Mouse (Mus musculus) neural tube, embryonic 13.5 days (tissue): Measurements from ENCODE around the gene Ints11. TPM values are rescaled to one million over a fixed set of nuclear protein-coding genes. Genes with fewer than 3 reads are reported as not detected.

Experiments
- ATAC-seq: fragments of 200-750 bp; cut with Nextera tagmentation; 2 replicates; pipeline ENCODE4 v1.8.0; 2017; ENCODE audit warnings: low read depth, mild to moderate bottlenecking, moderate TSS enrichment, moderate library complexity
- H3K27ac ChIP-seq: fragments of 300-500 bp; sonication (generic); replicated peaks from 2 replicates; pipeline ENCODE4 v1.5.1; 2015; ENCODE audit warnings: moderate library complexity, mild to moderate bottlenecking, inconsistent platforms
- H3K27me3 ChIP-seq: fragments of 300-500 bp; sonication (generic); 2 replicates; pipeline ENCODE4 v1.6.1; 2015; ENCODE audit warnings: mild to moderate bottlenecking, inconsistent platforms
- H3K36me3 ChIP-seq: fragments of 300-500 bp; sonication (generic); 2 replicates; pipeline ENCODE4 v1.6.1; 2015; ENCODE audit warnings: mild to moderate bottlenecking, inconsistent platforms
- H3K4me1 ChIP-seq: fragments of 300-500 bp; sonication (generic); replicated peaks from 2 replicates; pipeline ENCODE4 v1.6.1; 2015; ENCODE audit warnings: inconsistent platforms
- H3K4me2 ChIP-seq: fragments of 300-500 bp; sonication (generic); 2 replicates; pipeline ENCODE4 v1.6.1; 2015; ENCODE audit warnings: inconsistent platforms, mild to moderate bottlenecking, moderate library complexity
- H3K4me3 ChIP-seq: fragments of 300-500 bp; sonication (generic); 2 replicates; pipeline ENCODE4 v1.5.1; 2015; ENCODE audit warnings: mild to moderate bottlenecking, inconsistent platforms
- H3K9ac ChIP-seq: fragments of 300-500 bp; sonication (generic); 2 replicates; pipeline ENCODE4 v1.6.1; 2015; ENCODE audit warnings: moderate library complexity, mild to moderate bottlenecking, inconsistent platforms
- H3K9me3 ChIP-seq: fragments of 300-500 bp; sonication (generic); 2 replicates; pipeline ENCODE4 v1.6.1; 2016; ENCODE audit warnings: inconsistent platforms
- WGBS: fragments of 180-500 bp; shearing (Covaris S2); methylation state at CpG from one replicate; pipeline ENCODE4 v1.1.7; 2015; 5-methylcytosine and 5-hydroxymethylcytosine counted together
- polyA plus RNA-seq: library from polyadenylated mRNA; unstranded; fragments of >200 nt; fragmentation: Nextera tagmentation; extraction: Ambion mirVana; gene quantifications from 2 replicates; pipeline ENCODE4 v1.2.1, GENCODE M21; 2015

Gene Ints11
- polyA plus RNA-seq, 1 experiment from 2014 or later, result 69.8 TPM

DNA sequence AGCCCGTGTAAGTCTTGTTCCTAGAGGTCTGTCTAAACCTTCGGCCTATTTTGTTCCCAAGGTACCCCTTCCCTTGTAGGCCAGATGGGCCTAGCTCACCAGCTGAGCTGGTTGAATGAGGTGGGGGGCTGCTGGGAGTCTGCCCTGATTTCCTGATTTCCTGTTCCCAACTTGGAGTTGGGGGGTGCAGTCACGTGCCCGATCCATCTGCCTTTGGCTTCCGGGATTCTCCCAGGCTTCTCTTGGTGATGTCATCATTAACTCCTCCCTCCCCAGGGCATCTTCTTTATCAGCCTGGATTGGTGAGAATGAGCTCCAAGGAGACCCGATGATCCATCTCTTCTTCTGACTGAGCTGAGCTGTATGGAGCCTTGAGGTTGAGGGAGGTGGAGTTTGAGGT is 25.9 kb downstream of the Ints11 start:
- peak overlapping the region; percentile 99 for H3K4me2 ChIP-seq
- 40% methylated on average over 6 of the region's 6 CpGs for WGBS
- no peaks in the 10 kb centered on the region for H3K27me3 ChIP-seq
- no peaks in the 10 kb centered on the region for H3K9me3 ChIP-seq
- H3K9ac ChIP-seq, result peak overlapping the region; percentile 94
- peaks cover 44% of the 10 kb centered on the region for H3K4me1 ChIP-seq
- peak overlapping the region; percentile 65 for H3K27ac ChIP-seq
- peak overlapping the region; percentile 88 for H3K4me3 ChIP-seq
- peaks cover 38% of the 10 kb centered on the region for H3K36me3 ChIP-seq
- no peak for ATAC-seq

DNA sequence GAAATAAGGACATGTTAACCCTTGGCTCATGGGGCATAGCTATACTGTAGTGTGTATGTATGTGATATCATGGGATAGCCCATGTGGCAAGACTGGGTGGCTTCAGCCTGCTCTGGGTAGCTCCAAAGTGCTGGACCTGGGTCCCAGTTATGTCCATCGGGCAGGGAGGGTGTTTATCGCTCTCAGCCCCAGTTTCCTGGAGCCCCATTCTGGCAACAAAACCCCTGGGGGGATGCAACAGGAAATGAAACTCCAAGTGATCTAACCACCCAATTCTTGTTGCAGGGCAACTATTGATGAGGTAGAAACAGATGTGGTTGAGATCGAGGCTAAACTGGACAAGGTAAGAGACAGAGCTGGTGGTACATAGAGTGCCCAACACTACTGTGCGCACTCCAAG is 26.5 kb downstream of the Ints11 start:
- H3K9ac ChIP-seq, result no peak overlapping the region
- peak overlapping the region; percentile 99 for H3K4me2 ChIP-seq
- H3K9me3 ChIP-seq, result no peaks in the 10 kb centered on the region
- ATAC-seq, result no peak
- H3K4me1 ChIP-seq, result peaks cover 38% of the 10 kb centered on the region
- H3K36me3 ChIP-seq, result peaks cover 44% of the 10 kb centered on the region
- no peaks in the 10 kb centered on the region for H3K27me3 ChIP-seq
- H3K27ac ChIP-seq, result no peak overlapping the region
- 91% methylated on average over 4 of the region's 4 CpGs for WGBS
- H3K4me3 ChIP-seq, result 0 out of 2 replicates have a peak overlapping the region, but pooled peaks have one; percentile 88

DNA sequence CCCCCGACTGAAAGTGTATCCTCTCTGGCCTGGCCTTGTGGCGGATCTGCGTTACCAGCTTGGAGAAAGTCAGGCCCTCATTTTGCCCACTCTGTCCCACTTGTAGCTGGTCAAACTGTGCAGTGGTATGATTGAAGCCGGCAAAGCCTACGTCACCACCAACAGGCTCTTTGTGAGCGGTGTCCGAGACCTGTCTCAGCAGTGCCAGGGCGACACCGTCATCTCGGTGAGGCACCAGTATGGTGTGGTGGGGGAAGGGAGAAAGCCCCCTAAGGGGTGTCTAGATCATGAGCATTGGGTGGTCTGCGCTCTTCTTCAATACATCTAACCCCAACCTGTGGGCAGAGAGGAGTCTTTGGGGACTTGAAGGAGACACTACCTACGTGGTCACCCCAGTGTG is 27.1 kb downstream of the Ints11 start:
- H3K27ac ChIP-seq, result no peak overlapping the region
- H3K9me3 ChIP-seq, result no peaks in the 10 kb centered on the region
- H3K4me3 ChIP-seq, result no peak overlapping the region
- no peak for ATAC-seq
- peaks cover 35% of the 10 kb centered on the region for H3K4me1 ChIP-seq
- H3K36me3 ChIP-seq, result peaks cover 50% of the 10 kb centered on the region
- no peak overlapping the region for H3K4me2 ChIP-seq
- no peak overlapping the region for H3K9ac ChIP-seq
- 96% methylated on average over 12 of the region's 12 CpGs for WGBS
- no peaks in the 10 kb centered on the region for H3K27me3 ChIP-seq

DNA sequence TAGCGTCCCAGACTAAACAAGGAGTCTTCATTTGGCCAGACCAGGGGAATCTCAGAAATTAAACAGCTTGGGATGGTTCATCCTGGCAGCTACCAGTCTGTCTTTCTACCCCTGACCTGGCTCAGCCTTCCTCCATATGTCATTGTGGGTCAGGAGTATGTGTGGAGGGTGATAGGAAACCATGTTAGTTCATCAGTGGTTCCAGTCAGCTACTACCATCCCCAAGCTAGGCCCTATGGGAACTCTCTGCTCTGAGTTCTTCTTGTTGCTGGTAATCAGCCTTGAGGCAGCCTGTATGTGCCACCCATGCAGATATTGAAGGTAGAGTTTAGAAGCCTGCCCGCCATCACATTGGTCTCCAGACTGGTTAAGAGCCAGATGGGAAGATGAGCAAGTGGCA is 29.0 kb downstream of the Ints11 start:
- Histone ChIP-seq H3K27me3 (no peaks in the 10 kb centered on the region), H3K27ac (no peak overlapping the region), H3K4me3 (no peak overlapping the region), H3K9ac (no peak overlapping the region), H3K4me2 (no peak overlapping the region), H3K9me3 (no peaks in the 10 kb centered on the region), H3K4me1 (peaks cover 27% of the 10 kb centered on the region), H3K36me3 (peaks cover 69% of the 10 kb centered on the region)
- no peak for ATAC-seq
- WGBS, result 98% methylated on average over 2 of the region's 2 CpGs

DNA sequence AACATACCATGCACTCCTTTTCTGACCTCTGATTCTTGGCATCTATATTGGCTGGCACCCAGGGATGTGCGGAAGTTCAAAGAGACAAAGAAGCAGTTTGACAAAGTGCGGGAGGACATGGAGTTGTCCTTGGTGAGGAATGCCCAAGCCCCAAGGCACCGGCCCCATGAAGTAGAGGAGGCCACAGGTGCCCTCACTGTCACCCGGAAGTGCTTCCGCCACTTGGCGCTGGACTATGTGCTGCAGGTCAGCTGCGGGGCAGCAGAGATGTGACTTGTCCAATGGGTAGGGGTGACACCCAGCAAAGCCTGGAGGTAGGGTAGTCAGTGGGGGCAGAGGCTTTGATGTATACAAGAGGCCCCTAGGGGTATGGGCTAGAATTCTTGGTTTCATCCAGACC is 30.0 kb downstream of the Ints11 start:
- H3K4me1 ChIP-seq, result peaks cover 17% of the 10 kb centered on the region
- no peak overlapping the region for H3K9ac ChIP-seq
- WGBS, result 94% methylated on average over 7 of the region's 7 CpGs
- H3K9me3 ChIP-seq, result no peaks in the 10 kb centered on the region
- H3K27me3 ChIP-seq, result no peaks in the 10 kb centered on the region
- ATAC-seq, result no peak
- no peak overlapping the region for H3K4me3 ChIP-seq
- peaks cover 79% of the 10 kb centered on the region for H3K36me3 ChIP-seq
- no peak overlapping the region for H3K27ac ChIP-seq
- no peak overlapping the region for H3K4me2 ChIP-seq

DNA sequence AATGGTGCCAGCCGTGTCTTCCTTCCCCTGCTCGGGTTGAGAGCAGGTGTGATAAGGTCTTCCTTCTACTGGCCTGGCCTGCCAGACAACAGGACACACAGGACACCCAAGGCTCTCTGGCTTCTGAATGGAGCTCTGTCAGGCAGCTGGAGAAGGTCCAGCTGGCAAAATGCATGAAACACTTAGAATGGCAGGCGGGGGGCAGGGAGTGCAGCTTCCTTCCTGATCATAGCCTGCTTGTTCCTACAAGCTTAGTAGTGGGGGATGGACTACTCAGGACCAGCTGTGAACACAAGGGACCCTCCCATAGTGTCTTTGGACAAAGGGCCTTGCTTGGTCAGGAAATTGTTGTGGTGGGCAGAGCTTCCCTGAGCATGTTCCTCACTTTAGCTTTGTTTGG is 31.9 kb downstream of the Ints11 start:
- 85% methylated on average over 3 of the region's 3 CpGs for WGBS
- Histone ChIP-seq H3K27ac (no peak overlapping the region), H3K9ac (no peak overlapping the region), H3K36me3 (peaks cover 93% of the 10 kb centered on the region), H3K9me3 (no peaks in the 10 kb centered on the region), H3K4me1 (no peaks in the 10 kb centered on the region), H3K27me3 (no peaks in the 10 kb centered on the region), H3K4me2 (no peak overlapping the region), H3K4me3 (no peak overlapping the region)
- no peak for ATAC-seq

DNA sequence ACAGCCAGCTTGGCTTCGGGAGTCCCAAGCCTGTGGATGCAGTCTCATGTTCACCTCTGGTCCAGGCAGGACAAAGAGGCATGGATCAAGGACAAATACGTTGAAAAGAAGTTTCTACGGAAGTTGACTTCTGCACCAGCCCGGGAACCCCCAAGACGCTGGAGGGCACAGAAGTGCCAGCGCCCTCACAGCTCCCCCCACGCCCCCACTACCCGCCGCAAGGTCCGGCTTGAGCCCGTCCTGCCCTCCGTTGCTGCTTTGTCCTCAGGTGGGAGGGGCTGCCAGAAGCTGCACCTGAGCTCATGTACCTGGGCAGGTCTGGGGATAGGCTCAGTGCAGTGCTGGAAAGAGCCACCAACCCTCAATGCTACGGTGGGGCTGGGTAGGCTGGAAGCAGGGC is 33.9 kb downstream of the Ints11 start:
- no peak overlapping the region for H3K4me3 ChIP-seq
- H3K4me1 ChIP-seq, result no peaks in the 10 kb centered on the region
- peaks cover 97% of the 10 kb centered on the region for H3K36me3 ChIP-seq
- no peak overlapping the region for H3K27ac ChIP-seq
- no peaks in the 10 kb centered on the region for H3K9me3 ChIP-seq
- WGBS, result 95% methylated on average over 13 of the region's 13 CpGs
- H3K9ac ChIP-seq, result no peak overlapping the region
- H3K27me3 ChIP-seq, result no peaks in the 10 kb centered on the region
- no peak overlapping the region for H3K4me2 ChIP-seq
- no peak for ATAC-seq

DNA sequence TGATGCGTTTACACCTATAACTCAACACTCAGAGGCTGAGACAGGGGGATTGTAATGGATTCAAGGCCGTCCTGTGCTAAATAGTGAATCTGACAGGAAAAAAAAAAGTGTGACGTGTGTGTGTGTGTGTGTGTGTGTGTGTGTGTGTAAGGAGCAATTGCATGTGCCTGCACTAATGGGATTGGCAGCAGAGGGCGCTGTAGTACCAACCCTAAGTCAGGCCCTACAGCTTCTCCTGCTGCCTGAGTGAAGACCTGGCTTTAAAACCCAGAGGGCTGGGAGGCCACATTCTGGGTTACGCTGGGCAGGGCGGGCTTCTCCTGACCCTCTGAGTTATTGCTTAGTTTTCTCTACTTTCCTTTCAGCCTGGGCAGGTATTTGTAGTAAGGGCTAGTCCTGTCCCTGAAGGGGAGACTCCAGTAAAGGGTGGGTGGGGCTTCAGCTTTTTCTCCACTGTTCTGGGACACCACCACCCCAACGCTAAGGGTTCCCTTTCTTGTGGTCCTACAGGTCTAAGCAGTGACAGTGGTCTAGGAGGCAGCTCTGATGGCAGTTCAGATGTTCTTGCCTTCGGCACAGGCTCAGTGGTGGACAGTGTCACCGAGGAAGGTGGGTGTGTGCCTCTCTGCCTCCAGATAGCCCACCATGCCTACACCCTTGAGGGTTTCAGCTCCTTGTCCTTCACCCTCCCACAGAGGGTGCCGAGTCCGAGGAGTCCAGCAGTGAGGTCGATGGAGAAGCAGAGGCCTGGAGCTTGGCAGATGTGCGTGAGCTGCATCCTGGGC is 35.2 kb downstream of the Ints11 start:
- WGBS, result 91% methylated on average over 13 of the region's 13 CpGs
- H3K4me3 ChIP-seq, result no peak overlapping the region
- no peak for ATAC-seq
- H3K4me2 ChIP-seq, result no peak overlapping the region
- H3K4me1 ChIP-seq, result no peaks in the 10 kb centered on the region
- H3K9me3 ChIP-seq, result no peaks in the 10 kb centered on the region
- peaks cover 84% of the 10 kb centered on the region for H3K36me3 ChIP-seq
- no peak overlapping the region for H3K27ac ChIP-seq
- no peak overlapping the region for H3K9ac ChIP-seq
- H3K27me3 ChIP-seq, result no peaks in the 10 kb centered on the region

DNA sequence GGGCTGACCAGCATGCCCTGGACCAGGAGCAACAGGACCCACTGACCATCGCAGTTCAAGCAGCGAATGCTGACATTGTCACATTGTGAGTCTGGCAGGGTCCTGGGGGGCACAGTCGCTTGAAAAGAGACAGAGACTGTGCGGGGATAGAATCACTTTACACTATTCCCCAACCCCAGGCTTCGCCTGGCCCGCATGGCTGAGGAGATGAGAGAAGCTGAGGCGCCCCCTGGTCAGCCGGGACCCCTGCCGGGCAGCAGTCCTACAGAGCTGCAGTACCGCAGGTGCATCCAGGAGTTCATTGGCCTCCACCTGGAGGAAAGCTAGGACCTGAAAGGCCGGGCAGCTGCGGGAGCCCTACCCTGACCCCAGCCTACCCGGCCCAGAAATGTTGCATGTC is 36.3 kb downstream of the Ints11 start:
- H3K27me3 ChIP-seq, result no peaks in the 10 kb centered on the region
- no peak for ATAC-seq
- H3K9ac ChIP-seq, result no peak overlapping the region
- no peaks in the 10 kb centered on the region for H3K9me3 ChIP-seq
- H3K4me2 ChIP-seq, result no peak overlapping the region
- 85% methylated on average over 13 of the region's 13 CpGs for WGBS
- H3K27ac ChIP-seq, result no peak overlapping the region
- H3K4me1 ChIP-seq, result no peaks in the 10 kb centered on the region
- H3K36me3 ChIP-seq, result peaks cover 73% of the 10 kb centered on the region
- H3K4me3 ChIP-seq, result no peak overlapping the region

DNA sequence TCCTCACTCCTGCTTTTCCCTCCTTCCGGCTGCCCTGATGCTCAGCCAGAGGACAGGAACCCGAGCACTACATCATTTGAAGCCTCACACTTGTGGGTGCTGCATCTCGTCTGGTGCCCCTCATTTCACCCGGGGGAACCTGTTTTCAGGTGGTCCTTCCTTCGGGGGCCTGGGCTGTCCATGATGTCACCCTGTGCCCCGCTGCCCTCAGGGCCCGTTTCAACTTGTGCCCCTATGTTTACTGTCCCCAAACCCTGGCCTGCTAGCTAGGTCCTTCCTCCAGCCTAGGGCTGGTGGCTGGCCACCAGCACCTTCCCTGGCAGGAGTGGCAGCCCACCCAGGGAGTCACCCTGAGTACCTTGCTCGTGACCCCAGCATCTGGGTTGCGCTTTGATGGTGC is 36.8 kb downstream of the Ints11 start:
- H3K36me3 ChIP-seq, result peaks cover 68% of the 10 kb centered on the region
- no peaks in the 10 kb centered on the region for H3K27me3 ChIP-seq
- no peak overlapping the region for H3K4me2 ChIP-seq
- 86% methylated on average over 9 of the region's 9 CpGs for WGBS
- no peak overlapping the region for H3K27ac ChIP-seq
- no peaks in the 10 kb centered on the region for H3K9me3 ChIP-seq
- H3K4me3 ChIP-seq, result no peak overlapping the region
- ATAC-seq, result no peak
- no peak overlapping the region for H3K9ac ChIP-seq
- no peaks in the 10 kb centered on the region for H3K4me1 ChIP-seq

DNA sequence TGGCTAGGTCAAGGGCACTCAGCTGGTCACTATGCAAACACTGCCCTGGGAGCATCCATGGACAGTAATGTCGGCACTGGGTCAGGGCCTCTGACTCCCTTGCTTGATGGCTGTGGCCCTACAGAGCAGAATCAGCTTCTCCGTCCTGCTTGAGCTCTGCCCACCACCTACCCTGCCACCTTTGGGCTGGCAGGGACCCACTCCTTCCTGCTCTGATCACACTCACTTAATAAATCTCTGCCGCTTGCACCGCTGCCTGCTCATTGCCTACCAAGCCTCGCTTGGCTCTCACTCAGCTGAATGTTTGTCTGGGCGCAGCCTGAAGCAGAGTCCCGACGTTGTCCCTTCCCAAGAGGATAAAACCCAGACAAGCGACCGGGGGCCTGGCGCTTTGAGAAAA is 37.7 kb downstream of the Ints11 start:
- no peak overlapping the region for H3K9ac ChIP-seq
- H3K4me1 ChIP-seq, result no peaks in the 10 kb centered on the region
- no peak overlapping the region for H3K4me2 ChIP-seq
- H3K36me3 ChIP-seq, result peaks cover 59% of the 10 kb centered on the region
- H3K9me3 ChIP-seq, result no peaks in the 10 kb centered on the region
- ATAC-seq, result no peak
- H3K27ac ChIP-seq, result no peak overlapping the region
- H3K4me3 ChIP-seq, result no peak overlapping the region
- no peaks in the 10 kb centered on the region for H3K27me3 ChIP-seq
- 82% methylated on average over 11 of the region's 11 CpGs for WGBS

DNA sequence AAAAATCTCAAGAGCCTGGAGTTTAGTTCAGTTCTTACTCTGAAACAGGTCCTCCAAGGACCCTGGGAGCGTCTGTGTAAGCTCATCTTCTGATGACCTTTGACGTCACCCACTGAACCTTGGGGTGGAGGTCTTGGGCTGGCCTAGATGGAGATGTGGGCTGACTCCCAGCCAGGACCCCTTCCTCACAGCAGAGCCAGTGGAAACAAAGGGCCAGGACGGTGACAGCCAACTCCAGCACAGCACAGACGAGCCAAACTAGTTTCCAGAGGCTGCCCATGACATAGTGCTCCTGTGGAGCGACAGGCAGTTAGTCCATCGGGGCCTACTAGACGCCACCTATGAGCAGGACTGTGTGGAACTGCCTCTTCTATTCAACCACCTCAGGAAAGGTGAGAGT is 38.9 kb downstream of the Ints11 start:
- no peak overlapping the region for H3K4me3 ChIP-seq
- no peaks in the 10 kb centered on the region for H3K27me3 ChIP-seq
- no peaks in the 10 kb centered on the region for H3K9me3 ChIP-seq
- no peak overlapping the region for H3K4me2 ChIP-seq
- no peak overlapping the region for H3K27ac ChIP-seq
- ATAC-seq, result peak; percentile 38; the same call in 1 of the 2 replicates
- 83% methylated on average over 7 of the region's 7 CpGs for WGBS
- no peaks in the 10 kb centered on the region for H3K4me1 ChIP-seq
- H3K9ac ChIP-seq, result no peak overlapping the region
- H3K36me3 ChIP-seq, result peaks cover 47% of the 10 kb centered on the region

DNA sequence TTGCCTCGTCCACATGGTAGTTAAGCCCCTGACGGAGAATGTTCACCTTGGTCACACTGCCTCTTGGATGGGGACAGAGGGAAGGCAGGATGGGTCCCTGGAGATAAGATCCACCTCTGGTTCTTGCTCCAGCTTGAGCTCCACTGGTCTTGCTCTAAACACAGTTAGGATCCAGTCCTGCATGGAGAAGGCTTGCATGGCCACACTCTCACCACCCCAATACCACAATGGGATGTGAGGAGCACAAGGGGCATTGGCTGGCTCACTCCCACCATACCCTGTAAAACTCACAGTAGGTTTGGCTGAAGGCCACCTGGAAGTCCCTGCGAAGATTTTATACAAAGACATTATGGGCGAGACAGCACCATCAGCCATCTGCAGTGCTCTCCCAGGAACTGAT is 39.4 kb downstream of the Ints11 start:
- WGBS, result 94% methylated on average over 4 of the region's 4 CpGs
- no peak overlapping the region for H3K4me2 ChIP-seq

More for the DNA sequence above, 39.4 kb downstream of the Ints11 start:
- H3K27me3 ChIP-seq, result no peaks in the 10 kb centered on the region
- no peak overlapping the region for H3K27ac ChIP-seq
- H3K9me3 ChIP-seq, result no peaks in the 10 kb centered on the region
- H3K4me1 ChIP-seq, result no peaks in the 10 kb centered on the region
- no peak overlapping the region for H3K9ac ChIP-seq
- no peak for ATAC-seq
- H3K36me3 ChIP-seq, result peaks cover 42% of the 10 kb centered on the region
- no peak overlapping the region for H3K4me3 ChIP-seq
